Mouse (Mus musculus) liver, adult 2 months (tissue): ENCODE results near the gene Yod1.

ENCODE experiments used
- CTCF ChIP-seq: fragments of 200-500 bp; IDR thresholded peaks from 2 replicates; pipeline ENCODE4 v1.5.1; 2011; ENCODE audit warnings: low read depth, low read length, control low read depth
- POLR2A ChIP-seq: fragments of 200-500 bp; IDR thresholded peaks from 2 replicates; pipeline ENCODE4 v1.6.1; 2011; ENCODE audit warnings: low read length, control low read depth; ENCODE audit not compliant: insufficient read depth; ENCODE audit errors: extremely low read depth

DNA sequence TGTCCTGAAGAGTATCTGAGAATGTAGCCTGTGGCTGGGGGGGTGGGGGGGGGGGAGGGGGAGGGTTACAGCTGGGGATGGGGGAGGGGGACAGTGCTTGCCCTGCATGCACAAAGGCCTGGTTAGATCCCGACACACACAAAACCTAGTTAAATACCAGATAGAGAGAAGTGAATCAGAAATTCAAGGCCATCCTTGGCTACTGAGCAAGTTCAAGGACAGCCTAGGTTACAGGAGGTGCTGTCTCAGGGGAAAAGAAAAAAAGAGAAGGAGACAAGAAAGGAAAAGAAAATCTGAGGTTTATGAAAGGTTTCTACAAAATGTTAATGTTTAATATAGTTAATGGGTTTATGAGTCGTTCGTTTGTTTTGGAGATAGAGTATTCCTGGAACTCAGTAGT, 22.5 kb downstream of the Yod1 start:
- TF ChIP-seq CTCF (no peak), POLR2A (no peak)
